Mouse (Mus musculus): ENCODE measurements at regions not wholly inside any gene's neighbourhood (a gene's known extent, or its start where the extent isn't known, plus 50 kb on each side); places are given as distances from the start of the nearest gene placed in this dataset.

DNA sequence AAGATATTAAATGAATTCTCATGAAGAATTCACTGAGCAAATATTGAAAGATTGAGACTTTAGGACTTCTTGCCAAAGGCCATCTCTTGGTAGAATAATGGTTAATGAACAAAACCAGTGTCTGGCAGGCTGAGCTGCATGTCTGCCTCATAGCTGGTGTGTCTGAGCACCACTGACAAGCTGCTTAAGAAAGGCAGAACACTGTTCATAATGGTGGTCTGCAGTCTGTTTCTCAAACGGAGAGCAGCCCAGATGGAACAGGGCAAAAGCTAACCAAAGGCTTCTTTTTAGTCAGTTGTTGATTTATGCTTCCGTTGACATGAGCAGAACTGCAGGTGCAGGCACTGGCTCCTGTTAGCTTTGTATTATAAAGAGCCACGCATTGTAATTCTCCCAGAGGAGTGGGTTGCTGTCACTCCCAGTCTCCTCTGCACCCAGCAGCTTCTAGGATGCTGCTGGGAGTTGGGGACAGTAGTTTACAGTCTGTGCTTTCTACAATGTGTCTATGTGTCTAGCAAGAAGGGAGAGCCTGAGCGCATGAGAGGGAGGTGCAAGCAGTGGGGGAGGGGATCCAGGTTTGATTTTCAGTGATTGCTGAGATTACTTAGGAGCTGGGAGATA lies 1084.2 kb upstream of the Luzp2 start:
- H3K4me1 ChIP-seq: no peaks in the 10 kb centered on the region
- H3K4me3 ChIP-seq: no peak overlapping the region
- no peaks in the 10 kb centered on the region for H3K27me3 ChIP-seq
- no peak overlapping the region for H3K4me2 ChIP-seq
- H3K9me3 ChIP-seq (replicated peaks): no peaks in the 10 kb centered on the region
- H3K27ac ChIP-seq: no peak overlapping the region
- H3K9ac ChIP-seq: no peak overlapping the region
- 0 out of 2 replicates have a peak, but pooled peaks have one; percentile 38 for ATAC-seq
- WGBS: 49% methylated on average over 4 of the region's 4 CpGs
- H3K36me3 ChIP-seq (ENCODE audit: poor library complexity, severe bottlenecking): no peaks in the 10 kb centered on the region

Measured in forebrain, embryonic 13.5 days (tissue).